Mouse (Mus musculus) adrenal gland, adult 18-20 months (tissue): ENCODE measurements at regions not wholly inside any gene's neighbourhood (a gene's known extent, or its start where the extent isn't known, plus 50 kb on each side); places are given as distances from the start of the nearest gene placed in this dataset.

ENCODE experiments used
- DNase-seq, 2 experiments: peaks; one replicate each; pipeline ENCODE4 v3.0.0; 2021 to 2022; ENCODE audit warnings: low spot score in 2 of 2

DNA sequence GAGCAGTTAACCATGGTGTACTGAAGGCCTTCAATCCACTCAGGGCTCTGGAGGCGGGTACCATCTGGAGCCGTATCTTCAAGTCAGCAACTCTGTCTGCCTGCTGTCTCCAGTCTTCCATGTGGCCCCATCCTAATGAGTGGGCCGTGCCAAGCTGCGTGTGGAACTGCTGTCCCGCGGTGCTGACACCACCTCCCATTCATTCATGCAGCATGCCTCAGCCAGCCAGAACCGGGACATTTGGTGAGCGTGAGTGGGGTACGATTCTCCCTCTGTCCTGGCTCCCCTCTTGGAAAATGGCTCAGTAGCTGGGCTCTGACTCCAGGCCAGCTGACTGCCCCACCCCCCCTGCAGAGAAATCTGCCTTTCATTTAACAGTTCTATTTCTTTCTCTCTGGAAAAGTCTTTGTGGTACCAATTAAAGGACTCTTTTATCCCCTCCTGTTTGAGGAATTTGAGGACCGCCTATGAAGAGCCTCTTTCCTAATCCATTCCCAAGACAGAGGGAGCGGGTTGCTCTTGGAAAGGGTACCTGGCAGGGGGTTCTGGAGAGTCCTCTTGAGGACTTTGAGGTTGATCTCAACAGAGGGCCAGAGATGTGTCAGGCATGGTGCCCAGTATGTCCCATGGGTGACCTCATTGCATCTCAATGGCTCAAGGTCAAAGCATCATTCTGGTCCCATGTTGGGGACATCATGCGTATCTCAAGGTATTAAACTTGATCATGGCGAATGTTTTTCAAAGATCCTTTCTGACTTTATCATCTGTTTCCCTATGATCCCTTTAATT is 55.5 kb upstream of the Brd7 start:
- DNase-seq: no peak

DNA sequence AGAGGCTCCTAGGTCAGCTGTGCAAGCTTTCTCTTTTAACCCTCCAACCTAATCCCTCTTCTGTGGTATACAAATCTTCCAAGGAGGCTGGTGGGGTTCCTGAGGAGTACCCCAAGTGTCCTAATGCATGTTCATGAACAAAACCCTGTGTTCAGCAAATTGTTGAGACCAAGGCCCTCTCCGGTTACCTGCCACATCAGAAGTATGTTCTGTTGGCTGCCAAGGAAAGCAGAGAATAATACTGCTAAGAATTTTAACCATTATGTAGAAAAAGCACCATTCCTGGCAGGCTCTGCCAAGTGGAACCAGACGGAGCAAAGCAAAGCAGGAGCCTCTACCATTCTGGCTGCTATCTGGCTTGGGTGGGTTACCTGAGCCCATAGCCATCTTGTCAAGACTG is 61.3 kb upstream of the Brd7 start:
- no peak for DNase-seq

DNA sequence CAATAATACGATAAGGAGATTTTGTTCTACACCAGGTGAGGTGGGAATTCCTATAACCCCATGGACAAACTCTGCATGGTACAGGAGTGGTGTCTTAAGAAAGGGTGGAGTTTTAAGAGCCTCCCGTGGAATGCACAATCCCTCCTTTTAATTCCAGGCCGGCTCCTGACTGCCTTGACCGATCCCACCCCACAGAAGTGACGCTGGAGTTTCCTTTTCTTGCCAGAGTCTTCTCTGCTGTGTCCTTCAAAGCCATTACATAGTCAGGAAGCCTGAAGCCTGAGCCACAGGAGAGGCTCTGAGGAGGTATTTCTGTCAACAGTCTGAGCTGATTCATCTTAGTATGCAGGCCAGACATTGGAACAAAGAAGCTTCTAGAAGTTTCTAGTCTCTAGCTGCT is 66.6 kb upstream of the Brd7 start:
- no peak for DNase-seq

DNA sequence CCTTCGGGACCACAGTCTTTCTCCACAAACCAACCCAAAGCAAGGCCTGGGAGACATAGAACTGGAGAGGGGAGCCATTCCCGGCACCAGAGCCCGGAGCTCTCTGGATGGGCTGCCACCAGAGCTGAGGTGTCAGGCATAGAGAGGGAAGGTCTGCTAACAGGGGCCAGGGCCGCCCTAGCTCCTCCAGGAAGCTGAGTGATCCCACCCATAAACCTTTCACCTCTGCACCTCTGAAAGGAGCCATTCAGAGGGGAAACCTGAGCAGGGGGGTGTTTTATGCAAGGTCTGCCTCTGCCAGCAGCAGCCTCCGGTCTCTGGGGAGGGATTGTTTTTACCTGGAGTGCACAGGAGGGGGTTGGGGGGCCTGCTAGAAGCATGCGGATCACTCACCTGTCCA is 69.4 kb upstream of the Brd7 start:
- no peak for DNase-seq

DNA sequence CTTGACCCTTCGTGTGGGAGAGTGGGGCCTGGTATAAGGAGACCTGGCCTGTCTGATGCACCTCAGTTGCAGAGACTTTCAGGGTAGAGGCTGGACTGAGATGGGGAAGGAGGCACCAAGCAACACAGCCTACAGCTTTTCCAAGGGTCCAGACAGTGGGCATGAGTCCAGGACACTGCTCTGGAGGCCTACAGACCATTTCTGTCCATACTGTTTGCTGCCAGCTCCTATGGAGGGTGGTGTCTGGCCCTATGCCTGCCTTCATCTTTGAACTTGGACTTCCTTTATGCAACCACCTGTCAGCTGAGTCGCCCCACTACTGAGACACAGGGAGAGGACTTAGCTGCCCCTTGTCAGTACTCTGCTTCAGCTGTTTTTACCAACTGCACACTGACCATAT is 73.7 kb upstream of the Brd7 start:
- no peak for DNase-seq

DNA sequence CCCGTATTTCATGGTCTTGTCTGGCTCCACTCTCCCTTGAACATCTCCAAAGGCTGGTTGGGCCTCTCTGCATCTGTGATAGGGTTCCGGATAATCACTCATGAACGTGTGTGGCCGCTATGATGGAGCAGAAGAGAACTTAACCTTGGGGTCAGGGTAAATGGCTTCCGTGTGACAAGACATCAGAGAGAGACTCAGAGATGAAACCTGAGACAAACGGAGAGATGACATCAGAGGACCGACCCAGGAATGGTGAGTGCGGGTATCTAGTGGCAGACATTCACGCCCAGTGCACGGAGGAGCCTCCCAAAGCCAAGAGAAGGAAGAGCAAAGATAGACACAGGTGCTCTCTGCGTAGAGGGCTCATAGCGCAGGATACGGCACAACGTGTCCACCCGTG is 78.2 kb upstream of the Brd7 start:
- no peak for DNase-seq

DNA sequence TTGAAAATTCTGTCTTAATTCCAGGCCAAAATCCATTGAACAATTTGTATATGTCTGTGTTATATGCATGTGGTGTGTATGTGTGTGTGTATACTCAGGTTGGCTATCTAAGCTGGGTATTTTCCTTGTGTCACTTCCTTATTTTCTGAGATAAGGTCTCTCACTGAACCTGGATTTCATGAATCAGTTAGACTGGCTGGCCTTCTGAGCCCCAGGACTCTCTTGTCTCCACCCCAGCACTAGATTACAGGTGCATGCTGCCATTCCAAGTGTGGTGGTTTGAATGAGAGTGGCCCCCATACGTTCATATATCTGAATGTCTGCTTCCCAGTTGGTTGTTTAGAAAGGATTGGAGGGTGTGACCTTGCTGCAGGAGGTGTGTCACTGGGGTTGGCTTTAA is 77.8 kb upstream of the Nkd1 start:
- no peak for DNase-seq

DNA sequence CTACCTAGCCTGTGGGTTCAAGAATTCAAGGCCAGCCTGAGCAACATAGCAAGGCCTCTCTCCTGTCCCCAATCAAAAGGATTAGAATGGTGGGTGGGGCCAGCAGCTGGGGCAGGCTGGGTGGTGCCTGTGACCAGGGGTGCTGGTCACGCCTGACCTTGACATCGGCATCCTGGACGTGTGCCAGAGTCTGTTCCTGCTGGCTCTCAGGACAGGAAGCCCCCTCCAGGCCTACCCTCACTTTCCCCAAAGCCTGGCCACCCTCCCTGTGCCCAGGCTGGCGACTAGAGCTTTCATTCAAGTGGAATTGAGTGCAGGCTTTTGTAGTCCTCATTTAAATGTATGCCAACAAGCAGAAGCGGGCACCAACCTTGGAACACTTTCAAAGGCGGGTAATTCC is 73.7 kb upstream of the Nkd1 start:
- peak; percentile 36 to 37 for DNase-seq

DNA sequence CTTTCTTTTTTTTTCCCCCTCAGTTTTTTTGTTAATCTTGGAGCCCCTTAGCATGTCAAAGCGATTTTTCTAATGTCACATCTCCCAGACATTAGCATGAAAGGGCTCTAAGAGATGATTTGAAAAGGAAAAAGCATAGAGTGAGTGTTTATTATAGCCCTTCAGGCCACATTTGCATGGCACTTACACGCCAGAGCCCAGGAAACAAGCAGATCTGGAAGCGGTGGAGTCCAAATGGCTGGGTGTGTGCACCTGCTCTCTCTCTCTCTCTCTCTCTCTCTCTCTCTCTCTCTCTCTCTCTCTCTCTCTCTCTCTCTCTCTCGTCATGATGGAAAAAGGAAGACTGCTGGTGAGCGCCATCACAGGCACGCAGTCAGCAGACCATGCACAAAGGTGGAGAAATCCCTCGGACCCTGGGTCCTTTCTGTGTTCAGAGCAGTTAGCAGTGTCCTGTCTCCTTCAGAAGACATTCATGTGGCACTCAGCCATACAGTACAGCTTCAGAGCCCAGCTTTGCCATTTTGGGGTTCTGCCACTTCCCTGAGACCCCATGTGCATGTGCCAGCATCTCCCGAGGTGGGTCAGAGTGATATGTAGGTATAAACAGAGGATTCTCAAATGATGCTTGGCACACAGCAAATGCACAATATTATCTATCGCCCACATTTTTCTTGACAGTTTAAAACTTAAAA is 73.2 kb upstream of the Nkd1 start:
- DNase-seq: no peak

DNA sequence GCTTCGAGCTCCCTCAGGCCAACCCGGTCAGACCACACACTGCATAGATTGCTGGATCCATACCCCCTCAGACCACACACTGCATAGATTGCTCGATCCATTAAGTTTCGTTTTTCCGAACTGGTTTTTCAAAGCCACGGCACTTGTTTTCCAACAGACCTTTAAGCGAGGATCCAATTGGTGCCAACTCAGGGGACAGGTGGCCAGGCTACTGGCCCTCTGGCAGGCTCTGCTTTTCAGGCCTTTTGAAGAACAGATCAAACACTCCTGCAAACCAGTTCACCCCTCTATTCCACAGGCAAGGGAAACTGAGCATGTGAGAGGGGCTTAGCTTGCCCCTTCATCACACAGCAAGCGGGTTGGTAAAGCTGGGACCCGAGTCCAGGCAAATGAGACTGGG is 72.2 kb upstream of the Nkd1 start:
- DNase-seq: no peak

DNA sequence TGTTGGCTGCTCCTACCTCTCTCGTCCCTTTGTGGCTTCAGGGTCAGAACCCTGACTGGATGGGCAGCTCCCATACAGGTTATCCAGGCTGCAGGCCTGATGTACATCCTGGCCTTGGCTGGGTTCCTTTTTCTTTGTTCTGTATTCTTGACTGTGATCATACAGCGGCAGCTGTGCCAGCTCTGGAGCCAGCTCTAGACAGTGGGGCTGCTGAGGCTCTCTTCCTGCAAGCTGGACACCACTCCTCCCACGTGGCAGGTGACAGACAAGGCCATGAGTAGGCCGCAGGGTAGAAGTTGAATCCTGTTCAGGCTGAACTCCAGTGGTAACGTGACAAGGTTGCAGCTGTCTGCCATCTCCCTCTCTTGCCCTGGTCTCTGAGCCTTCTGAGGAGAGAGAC is 71.6 kb upstream of the Nkd1 start:
- no peak for DNase-seq

DNA sequence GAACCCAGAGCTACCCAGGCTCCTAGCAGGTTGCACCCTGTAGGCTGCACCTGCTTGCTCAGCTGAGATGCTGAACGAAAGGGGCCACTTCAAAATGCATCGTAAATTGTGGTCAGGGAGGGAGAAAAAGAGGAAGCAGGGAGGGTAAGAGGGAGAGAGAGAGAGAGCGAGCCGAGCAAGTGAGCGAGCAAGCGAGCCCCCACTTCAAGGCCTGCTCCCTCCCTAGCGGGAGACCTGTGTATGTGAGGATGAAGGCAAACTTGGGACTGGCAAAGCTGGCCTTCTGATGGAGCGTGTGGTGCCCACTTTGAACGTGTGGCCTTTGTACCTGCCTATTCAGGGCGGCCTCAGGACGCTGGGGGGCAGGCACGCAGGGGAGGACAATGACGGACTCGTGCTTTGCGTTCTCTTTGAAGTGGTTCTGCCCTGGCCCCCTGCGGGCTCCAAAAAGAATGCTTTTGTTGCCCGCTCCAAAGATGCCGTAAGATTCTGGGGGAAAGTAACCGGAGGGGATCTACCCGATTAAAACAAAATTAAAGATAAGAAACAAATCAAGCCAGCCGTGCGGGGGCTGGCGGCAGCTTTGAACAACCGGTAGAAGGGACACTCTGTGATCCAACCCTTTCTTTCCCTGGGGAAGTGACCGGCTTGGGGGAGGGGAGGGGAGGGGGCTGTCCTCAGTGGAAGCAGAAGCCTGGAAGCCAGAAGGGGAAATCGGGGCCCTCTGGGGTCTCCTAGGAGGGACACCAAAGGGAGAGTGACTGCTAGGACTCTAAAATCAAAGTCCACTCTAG is 70.1 kb upstream of the Nkd1 start:
- DNase-seq: no peak

DNA sequence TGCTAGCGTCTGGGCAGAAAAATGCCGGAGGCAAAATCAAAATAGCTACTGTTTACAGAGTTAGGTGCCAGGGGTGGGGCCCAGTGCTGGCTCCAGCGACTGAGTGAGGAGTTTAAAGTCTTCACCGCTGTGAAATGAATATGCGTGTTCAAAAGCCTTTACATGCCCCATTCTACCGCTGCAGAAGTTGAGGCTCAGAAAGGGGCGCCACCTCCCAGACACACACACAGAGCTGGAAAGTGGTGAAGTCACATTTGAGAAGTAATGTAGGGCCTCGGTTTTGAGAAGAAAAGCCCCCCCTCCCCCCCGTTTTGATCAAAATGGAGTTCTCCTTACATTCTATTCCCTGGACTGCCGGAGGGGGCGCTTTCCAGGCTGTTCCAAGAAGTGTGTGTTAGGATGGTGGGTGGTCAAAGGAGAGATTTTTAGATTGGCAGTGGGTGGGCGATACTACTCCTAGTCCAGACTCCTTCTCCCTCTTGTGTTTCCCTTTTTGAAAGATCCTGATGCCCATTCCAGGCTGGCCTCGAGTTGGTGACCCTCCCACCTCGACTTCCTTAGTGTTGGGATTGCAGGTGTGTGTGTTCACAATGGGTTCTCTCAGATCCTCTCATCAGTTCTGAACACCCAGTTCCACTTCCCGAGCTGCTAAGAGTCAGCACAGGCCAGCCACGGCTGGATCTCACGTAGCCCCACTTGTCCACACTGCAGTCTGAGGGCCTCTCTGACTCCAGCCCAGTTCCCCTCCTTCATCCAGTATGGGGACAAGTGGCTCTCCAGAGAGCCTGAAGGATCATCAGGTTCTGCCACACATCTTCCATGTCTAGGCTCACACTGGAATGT is 69.3 kb upstream of the Nkd1 start:
- DNase-seq: no peak

DNA sequence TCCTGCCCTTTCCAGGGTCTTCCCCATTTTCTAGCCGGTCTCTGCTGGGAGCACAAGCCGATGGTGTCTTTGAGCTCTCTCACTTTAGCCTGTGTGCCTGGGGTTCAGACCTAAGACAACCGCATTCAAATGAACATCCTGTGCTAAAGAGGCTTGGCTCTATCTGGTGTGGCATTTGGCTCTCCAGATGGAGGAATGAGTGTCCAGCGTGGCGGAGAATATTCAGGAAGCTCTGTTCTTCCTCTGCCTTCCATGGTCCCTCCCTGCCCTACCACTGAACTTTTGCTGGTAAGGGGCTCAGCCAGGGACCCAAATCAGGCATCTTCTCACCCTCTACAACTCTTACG is 68.7 kb upstream of the Nkd1 start:
- DNase-seq: no peak

DNA sequence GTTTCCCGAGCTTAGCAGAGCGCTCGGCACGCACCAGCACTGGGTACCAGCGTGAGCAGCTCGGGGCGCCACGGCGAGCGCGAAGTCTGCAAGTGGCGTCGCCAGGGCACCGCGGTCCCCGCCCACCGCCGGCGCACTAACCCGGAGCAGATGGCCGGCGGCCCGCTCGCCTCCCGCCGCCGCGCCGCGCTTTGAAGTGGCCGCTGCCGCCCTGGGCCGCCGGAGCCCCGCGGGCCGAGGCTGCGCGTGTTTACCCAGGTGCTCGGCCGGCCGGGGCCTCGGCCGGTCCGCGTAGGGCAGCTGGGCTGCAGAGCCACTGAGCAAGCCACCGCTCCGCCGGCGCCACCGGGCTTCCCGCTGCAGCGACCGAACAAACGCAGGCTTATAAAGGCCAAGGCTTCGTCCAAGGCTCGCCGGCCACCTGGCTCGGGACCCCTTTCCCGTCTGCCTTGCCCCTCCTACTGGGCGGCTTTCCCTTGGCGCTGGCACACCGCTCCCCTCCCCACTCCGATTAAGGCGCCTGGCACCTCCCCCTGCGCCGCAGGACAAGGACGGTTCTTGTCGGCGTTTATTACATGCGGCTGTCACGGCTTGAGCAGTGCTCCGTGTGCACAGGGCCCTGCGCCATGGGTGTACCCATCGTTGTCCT is 67.0 kb upstream of the Nkd1 start:
- peak; percentile 61 to 71 for DNase-seq

DNA sequence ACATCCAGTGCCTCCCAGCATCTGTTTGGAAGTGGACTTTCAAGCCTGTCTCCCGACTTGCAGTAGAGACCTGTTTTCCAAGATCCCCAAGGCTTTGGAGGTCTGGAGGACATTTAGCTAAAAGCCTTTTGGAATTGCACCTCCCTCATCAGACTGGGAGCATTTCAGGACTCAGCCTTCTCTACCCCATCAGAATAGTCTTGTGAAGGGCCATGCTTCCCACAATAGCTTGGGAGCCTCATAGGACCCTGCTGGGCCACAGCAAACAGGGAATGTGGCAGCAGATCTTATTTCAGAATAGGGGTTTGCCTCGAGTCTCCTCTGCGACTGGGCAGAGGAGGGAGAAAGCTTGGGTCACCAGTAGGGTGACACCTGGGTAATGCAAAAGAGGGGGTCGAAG is 66.2 kb upstream of the Nkd1 start:
- DNase-seq: no peak

DNA sequence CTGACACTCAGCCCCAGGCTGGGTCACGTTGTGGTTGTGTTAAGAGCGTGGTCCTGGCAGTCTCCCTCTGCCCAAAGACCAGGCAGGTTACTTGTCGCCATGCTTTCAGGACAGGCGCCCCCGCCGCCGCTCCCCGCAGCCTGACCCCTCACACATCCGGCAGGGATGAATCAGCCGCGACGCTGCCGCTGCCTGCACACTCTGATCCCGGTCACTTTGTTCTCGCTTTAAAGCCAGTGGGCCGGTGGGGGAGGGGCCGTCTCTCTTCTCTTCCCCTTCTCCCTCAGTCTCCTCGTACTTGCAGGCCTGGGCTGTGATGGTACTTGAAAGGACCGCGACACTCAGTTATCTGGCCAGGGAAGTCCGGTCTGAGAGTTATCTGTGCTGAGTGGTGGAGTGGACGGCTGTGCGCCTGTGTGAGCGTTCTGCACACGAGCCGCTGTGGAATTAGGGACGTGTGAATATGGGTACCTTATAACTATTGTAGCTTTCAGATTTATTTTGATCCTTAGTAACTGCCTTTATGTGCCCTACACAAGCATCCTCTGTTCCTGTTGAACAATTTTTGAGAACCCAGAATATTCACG is 65.6 kb upstream of the Nkd1 start:
- DNase-seq: peak; percentile 46 to 52

DNA sequence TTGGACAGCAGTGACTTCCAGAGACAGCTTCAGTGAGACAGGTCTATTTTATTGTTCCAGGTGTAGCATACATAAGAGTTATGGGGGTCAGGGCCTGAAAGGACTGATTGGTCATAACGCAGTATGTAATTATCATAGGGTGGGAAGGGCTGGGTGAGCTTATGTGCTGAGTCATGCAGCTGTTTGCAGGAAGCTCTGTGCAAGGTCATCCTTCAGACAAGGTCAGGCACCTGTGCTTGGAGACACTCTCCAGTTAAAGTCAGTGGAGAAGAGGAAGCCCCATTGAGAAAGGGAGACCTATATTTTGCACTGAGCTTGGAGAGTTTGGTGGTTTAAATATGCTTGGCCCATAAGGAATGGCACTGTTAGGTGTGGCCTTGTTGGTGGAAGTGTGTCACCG is 62.0 kb upstream of the Nkd1 start:
- DNase-seq: no peak

DNA sequence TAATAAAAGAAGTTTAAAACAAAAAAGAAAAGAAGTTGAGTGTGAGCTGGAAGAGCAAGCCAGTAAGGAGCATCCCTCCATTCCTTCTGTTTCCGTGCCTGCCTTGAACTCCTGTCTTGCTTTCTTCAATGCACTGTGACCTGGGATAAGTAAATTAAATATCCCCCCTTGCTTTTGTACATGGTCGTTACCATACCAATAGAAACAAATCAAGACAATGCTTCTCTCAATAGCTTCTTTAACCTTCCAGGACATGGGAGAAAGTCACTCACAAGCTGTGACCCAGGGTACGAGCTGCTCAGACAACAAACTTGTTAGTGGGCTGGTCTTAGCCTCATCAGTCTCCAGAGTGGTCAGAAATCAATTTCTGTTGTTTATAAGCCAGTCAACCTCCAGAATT is 53.4 kb upstream of the Nkd1 start:
- DNase-seq: no peak

DNA sequence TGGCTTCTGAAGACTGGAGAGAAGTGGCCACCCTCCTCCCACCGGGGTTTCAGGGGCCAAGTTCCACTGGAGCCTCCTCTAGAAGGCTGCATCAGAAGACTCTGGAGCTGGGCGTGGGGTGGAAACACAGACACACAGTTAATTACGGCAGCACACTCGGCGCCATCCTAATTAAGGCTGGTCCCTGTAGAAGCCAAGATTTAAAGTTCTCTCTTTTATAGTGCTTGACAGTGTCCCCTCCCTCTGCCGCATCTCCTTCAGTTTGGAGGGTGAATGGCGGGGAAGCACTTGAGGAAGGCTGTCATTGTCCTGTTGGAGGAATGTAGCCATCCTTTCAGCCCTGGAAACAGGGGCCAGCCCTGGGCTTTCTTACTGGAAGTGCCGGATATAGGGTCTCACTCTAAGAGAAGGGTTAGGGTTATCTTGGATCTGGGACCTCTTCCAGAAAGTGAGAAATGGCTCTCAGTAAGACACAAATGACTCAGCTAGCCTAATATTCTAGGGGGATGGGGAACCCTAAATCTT is 50.2 kb upstream of the Nkd1 start:
- no peak for DNase-seq
